In the genomic region with DNA sequence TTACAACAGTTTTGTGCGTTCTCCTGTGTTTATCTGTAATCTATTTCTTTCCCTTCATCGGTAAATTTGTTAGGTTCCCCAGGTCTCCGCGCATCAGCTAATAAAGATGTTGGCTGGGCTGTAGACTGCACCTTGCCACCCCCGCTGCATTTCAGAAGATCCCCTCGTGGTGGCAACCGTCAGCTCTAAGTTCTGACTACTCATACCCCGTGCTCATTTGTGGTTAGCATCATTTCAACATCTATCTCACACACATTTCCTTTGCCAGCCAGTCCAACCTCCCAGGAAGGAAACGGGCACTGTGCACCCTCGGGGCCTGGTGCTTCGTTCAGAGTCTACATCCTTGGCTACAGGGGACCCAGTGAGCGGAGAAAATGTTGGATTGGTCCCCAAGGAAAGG, we compare ENCODE assay signal across 8 mouse cellular contexts. TPM values are rescaled to one million over a fixed set of nuclear protein-coding genes. Genes with fewer than 3 reads are reported as not detected.
A peak's percentile ranks its signal among the peaks of the same experiment; 100 is the strongest.
DNase-seq lines count a peak whose midpoint lies in the region; ATAC-seq and TF ChIP-seq lines count a peak whose summit lies in the region.

No protein-coding gene starts in this region.

- H3K36me3 ChIP-seq in midbrain, embryonic 11.5 days (ENCODE audit: control insufficient read depth, insufficient read depth, low read length): no peaks in the 10 kb centered on the region
- H3K36me3 ChIP-seq in midbrain, embryonic 15.5 days (replicated peaks): no peaks in the 10 kb centered on the region
- H3K36me3 ChIP-seq in macrophage (ENCODE audit: inconsistent target): no peaks in the 10 kb centered on the region
- no peaks in the 10 kb centered on the region for H3K36me3 ChIP-seq in thymus, adult 2 months (ENCODE audit: control insufficient read depth, insufficient read depth, low read length)
- H3K36me3 ChIP-seq in limb, embryonic 10.5 days: no peaks in the 10 kb centered on the region
- no peaks in the 10 kb centered on the region for H3K36me3 ChIP-seq in hindbrain, embryonic 12.5 days

- H3K4me3 ChIP-seq in midbrain, embryonic 11.5 days (ENCODE audit: low read depth, low read length): no peak overlapping the region
- H3K4me3 ChIP-seq in midbrain, embryonic 15.5 days: no peak overlapping the region
- H3K4me3 ChIP-seq in macrophage (ENCODE audit: inconsistent target): peak overlapping the region; percentile 14; the same call in 1 of the 2 replicates
- H3K4me3 ChIP-seq in thymus, adult 2 months (ENCODE audit: control insufficient read depth, insufficient read depth, low read length): no peak overlapping the region
- H3K4me3 ChIP-seq in limb, embryonic 10.5 days: no peak overlapping the region
- no peak overlapping the region for H3K4me3 ChIP-seq in hindbrain, embryonic 12.5 days

- no peak for TF ChIP-seq CTCF in thymus, adult 2 months (IDR thresholded peaks at IDR 0.05; ENCODE audit: borderline replicate concordance, control insufficient read depth, extremely low read depth, insufficient read depth, low read length, poor library complexity)

- no peak overlapping the region for H3K27ac ChIP-seq in midbrain, embryonic 11.5 days (ENCODE audit: low read depth, low read length)
- no peak overlapping the region for H3K27ac ChIP-seq in midbrain, embryonic 15.5 days
- H3K27ac ChIP-seq in macrophage: peak overlapping the region; percentile 76
- no peak overlapping the region for H3K27ac ChIP-seq in thymus, adult 2 months (ENCODE audit: control insufficient read depth, insufficient read depth, low read length)
- no peak overlapping the region for H3K27ac ChIP-seq in limb, embryonic 10.5 days
- no peak overlapping the region for H3K27ac ChIP-seq in hindbrain, embryonic 12.5 days

- H3K27me3 ChIP-seq in midbrain, embryonic 11.5 days (ENCODE audit: control insufficient read depth, insufficient read depth, low read length): 0 out of 2 replicates have a peak, but pooled peaks cover 3% of the 10 kb centered on the region
- H3K27me3 ChIP-seq in midbrain, embryonic 15.5 days (replicated peaks): no peaks in the 10 kb centered on the region
- no peaks in the 10 kb centered on the region for H3K27me3 ChIP-seq in thymus, adult 2 months (ENCODE audit: control insufficient read depth, insufficient read depth, low read length)
- peaks cover 10% of the 10 kb centered on the region; the same call in 1 of the 2 replicates for H3K27me3 ChIP-seq in limb, embryonic 10.5 days (ENCODE audit: low read depth, poor library complexity, severe bottlenecking)
- no peaks in the 10 kb centered on the region; the same call in 1 of the 2 replicates for H3K27me3 ChIP-seq in hindbrain, embryonic 12.5 days

- H3K9ac ChIP-seq in midbrain, embryonic 11.5 days (ENCODE audit: low read length): no peak overlapping the region
- H3K9ac ChIP-seq in midbrain, embryonic 15.5 days: no peak overlapping the region
- H3K9ac ChIP-seq in hindbrain, embryonic 12.5 days: no peak overlapping the region

- no peaks in the 10 kb centered on the region for H3K9me3 ChIP-seq in midbrain, embryonic 11.5 days (ENCODE audit: control insufficient read depth, low read length)
- H3K9me3 ChIP-seq in midbrain, embryonic 15.5 days: no peaks in the 10 kb centered on the region
- H3K9me3 ChIP-seq in limb, embryonic 10.5 days (replicated peaks): no peaks in the 10 kb centered on the region
- H3K9me3 ChIP-seq in hindbrain, embryonic 12.5 days (replicated peaks): no peaks in the 10 kb centered on the region

- H3K4me1 ChIP-seq in midbrain, embryonic 11.5 days (ENCODE audit: control insufficient read depth, insufficient read depth, low read length): peaks cover 11% of the 10 kb centered on the region
- peaks cover 24% of the 10 kb centered on the region for H3K4me1 ChIP-seq in midbrain, embryonic 15.5 days
- H3K4me1 ChIP-seq in thymus, adult 2 months (replicated peaks; ENCODE audit: control insufficient read depth, insufficient read depth, low read length): peaks cover 5% of the 10 kb centered on the region; the same call in 1 of the 2 replicates
- peaks cover 37% of the 10 kb centered on the region for H3K4me1 ChIP-seq in limb, embryonic 10.5 days
- H3K4me1 ChIP-seq in hindbrain, embryonic 12.5 days: peaks cover 19% of the 10 kb centered on the region

- ATAC-seq in midbrain, embryonic 11.5 days (ENCODE audit: low FRiP score): no peak
- no peak for ATAC-seq in midbrain, embryonic 15.5 days (replicated peaks)
- peak; percentile 91 for ATAC-seq in activated CD4-positive, CD25-positive, alpha-beta regulatory T cell, adult 4 months
- ATAC-seq in hindbrain, embryonic 12.5 days (ENCODE audit: low FRiP score): no peak

- TF ChIP-seq POLR2A in thymus, adult 2 months (IDR thresholded peaks at IDR 0.05; ENCODE audit: control insufficient read depth, extremely low read depth, insufficient read depth, low read length, poor library complexity): no peak

- no peak overlapping the region for H3K4me2 ChIP-seq in midbrain, embryonic 11.5 days
- H3K4me2 ChIP-seq in midbrain, embryonic 15.5 days: no peak overlapping the region
- H3K4me2 ChIP-seq in hindbrain, embryonic 12.5 days (replicated peaks): no peak overlapping the region

- DNase-seq in midbrain, embryonic 11.5 days (ENCODE audit: low spot score, missing footprints): peak; percentile 54
- DNase-seq in thymus, adult 2 months: peak; percentile 80
- DNase-seq in limb, embryonic 10.5 days (ENCODE audit: low spot score): no peak
- DNase-seq in adrenal gland, postnatal 10 days: no peak

- 74% methylated on average over 12 of the region's 12 CpGs for WGBS in midbrain, embryonic 11.5 days
- WGBS in midbrain, embryonic 15.5 days: 73% methylated on average over 12 of the region's 12 CpGs
- 3% methylated on average over 12 of the region's 12 CpGs for WGBS in macrophage (ENCODE audit: missing documents)
- 4% methylated on average over 12 of the region's 12 CpGs for WGBS in thymus, adult 2 months
- WGBS in limb, embryonic 10.5 days: 75% methylated on average over 12 of the region's 12 CpGs
- WGBS in hindbrain, embryonic 12.5 days: 74% methylated on average over 12 of the region's 12 CpGs

- H3K79me2 ChIP-seq in macrophage (ENCODE audit: inconsistent target): no peaks in the 10 kb centered on the region

RNA-seq across cellular contexts. Expression of a gene that starts 51.5 kb away (rescaled TPM):
- polyA plus RNA-seq in midbrain, embryonic 11.5 days (2014; fragmentation: Nextera tagmentation; extraction: Ambion mirVana): 1.0 TPM in 2 replicates
- polyA plus RNA-seq in midbrain, embryonic 15.5 days (2015; fragmentation: Nextera tagmentation; extraction: Ambion mirVana): 7.2 and 9.3 TPM in 2 replicates
- polyA plus RNA-seq in activated CD4-positive, CD25-positive, alpha-beta regulatory T cell, adult 4 months (2017; shearing (Covaris generic)): not detected
- total RNA-seq in macrophage (2018; cell fraction: chromatin; rRNA removed): 1 to 10 TPM in 1 of 26 experiments, under 1 TPM in 6, not detected in 19; 0.12 to 1.3 (median 0.18) TPM
- under 1 TPM in 15 of 26 experiments, not detected in 11; 0.04 to 0.29 (median 0.10) TPM for total RNA-seq in macrophage (2018; cell fraction: cytosol; rRNA removed)
- total RNA-seq in macrophage (2018; cell fraction: nucleus; rRNA removed): 1 to 10 TPM in 1 of 26 experiments, under 1 TPM in 9, not detected in 16; 0.05 to 1.1 (median 0.22) TPM
- 0.05 to 0.09 TPM in 2 of 3 replicates, not detected in the other for polyA plus RNA-seq in macrophage (2018)
- polyA plus RNA-seq in thymus, adult 2 months (2012; rRNA removed): 0.94 and 1.3 TPM in 2 replicates
- polyA plus RNA-seq in limb, embryonic 10.5 days (2016; fragmentation: Nextera tagmentation; extraction: Ambion mirVana): 0.39 and 0.60 TPM in 2 replicates
- total RNA-seq in adrenal gland, postnatal 10 days (2021): 1 to 10 TPM; 1.1 to 1.5 TPM
- 1.3 and 1.7 TPM in 2 replicates for polyA plus RNA-seq in hindbrain, embryonic 12.5 days (2016; fragmentation: Nextera tagmentation; extraction: Ambion mirVana)

Comparison
In these comparisons a context has a peak if more than half of its experiments do, and no peak if none do; other contexts are left out.
1. DNase-seq: peak in midbrain, embryonic 11.5 days (single experiment) and thymus, adult 2 months (single experiment); none in limb, embryonic 10.5 days (single experiment) and adrenal gland, postnatal 10 days (single experiment).